ENCODE assay signal across 23 mouse cellular contexts in genomic region chr2:8690846-8691643, GRCm38 (mm10).
DNase-seq lines count a peak whose midpoint lies in the region; ATAC-seq and TF ChIP-seq lines count a peak whose summit lies in the region.
"Had no signal": no experiment of that assay in that cellular context is flagged by ENCODE, and none has a peak within 500 bp of the region (broad histone marks: within the 10 kb centered on the region; RNA-seq: fewer than 3 reads in every experiment).

No protein-coding gene starts in this region.

- DNase-seq in midbrain, postnatal 0 days (ENCODE audit: low spot score): no peak
- DNase-seq in thymus, postnatal 14 days: no peak
- no peak for DNase-seq in right cerebral cortex, postnatal 25 days
- DNase-seq: adrenal gland, adult 2 months; cerebellum, adult 11 months; cerebellum, postnatal 10 days; heart, adult 18-20 months; kidney, adult 2 months; kidney, postnatal 14 days; lung, postnatal 14 days; thymus, adult 18-20 months had no signal

- no peaks in the 10 kb centered on the region for H3K4me1 ChIP-seq in hindbrain, embryonic 12.5 days
- H3K4me1 ChIP-seq in hindbrain, embryonic 16.5 days (ENCODE audit: control insufficient read depth, insufficient read depth, low read depth, low read length): no peaks in the 10 kb centered on the region
- H3K4me1 ChIP-seq in midbrain, embryonic 13.5 days (replicated peaks): peaks cover 8% of the 10 kb centered on the region; the same call in 1 of the 2 replicates
- H3K4me1 ChIP-seq in midbrain, postnatal 0 days (ENCODE audit: insufficient read depth, low read length): no peaks in the 10 kb centered on the region
- H3K4me1 ChIP-seq: embryonic facial prominence, embryonic 12.5 days; forebrain, embryonic 13.5 days; heart, embryonic 13.5 days; neural tube, embryonic 13.5 days; stomach, embryonic 15.5 days had no signal

- no peak overlapping the region for H3K9ac ChIP-seq in hindbrain, embryonic 12.5 days
- no peak overlapping the region for H3K9ac ChIP-seq in hindbrain, embryonic 16.5 days (ENCODE audit: low read depth, low read length)
- no peak overlapping the region for H3K9ac ChIP-seq in midbrain, embryonic 13.5 days (replicated peaks)
- H3K9ac ChIP-seq in midbrain, postnatal 0 days (replicated peaks; ENCODE audit: low read length, poor library complexity, severe bottlenecking): no peak overlapping the region
- H3K9ac ChIP-seq: embryonic facial prominence, embryonic 12.5 days; forebrain, embryonic 13.5 days; heart, embryonic 13.5 days; liver, embryonic 14.5 days; neural tube, embryonic 13.5 days; stomach, embryonic 15.5 days had no signal

- no peaks in the 10 kb centered on the region for H3K27me3 ChIP-seq in hindbrain, embryonic 12.5 days
- no peaks in the 10 kb centered on the region for H3K27me3 ChIP-seq in hindbrain, embryonic 16.5 days (replicated peaks; ENCODE audit: control insufficient read depth, insufficient read depth, low read length)
- H3K27me3 ChIP-seq in midbrain, embryonic 13.5 days: no peaks in the 10 kb centered on the region
- H3K27me3 ChIP-seq in midbrain, postnatal 0 days (ENCODE audit: insufficient read depth, low read length): no peaks in the 10 kb centered on the region
- H3K27me3 ChIP-seq: embryonic facial prominence, embryonic 12.5 days; forebrain, embryonic 13.5 days; heart, embryonic 13.5 days; neural tube, embryonic 13.5 days; stomach, embryonic 15.5 days had no signal

- no peak for TF ChIP-seq CTCF in midbrain, postnatal 0 days (IDR thresholded peaks at IDR 0.05)

- H3K36me3 ChIP-seq in hindbrain, embryonic 12.5 days: no peaks in the 10 kb centered on the region
- H3K36me3 ChIP-seq in hindbrain, embryonic 16.5 days (ENCODE audit: control insufficient read depth, insufficient read depth, low read length): no peaks in the 10 kb centered on the region
- no peaks in the 10 kb centered on the region for H3K36me3 ChIP-seq in midbrain, embryonic 13.5 days
- H3K36me3 ChIP-seq in midbrain, postnatal 0 days (ENCODE audit: insufficient read depth, low read length): no peaks in the 10 kb centered on the region
- H3K36me3 ChIP-seq: embryonic facial prominence, embryonic 12.5 days; heart, embryonic 13.5 days; neural tube, embryonic 13.5 days; stomach, embryonic 15.5 days had no signal

- H3K27ac ChIP-seq in hindbrain, embryonic 12.5 days: no peak overlapping the region
- H3K27ac ChIP-seq in hindbrain, embryonic 16.5 days (ENCODE audit: low read depth, low read length): no peak overlapping the region
- peak overlapping the region; percentile 60; the same call in 1 of the 2 replicates for H3K27ac ChIP-seq in midbrain, embryonic 13.5 days
- no peak overlapping the region for H3K27ac ChIP-seq in midbrain, postnatal 0 days (ENCODE audit: low read depth, low read length)
- H3K27ac ChIP-seq: embryonic facial prominence, embryonic 12.5 days; forebrain, embryonic 13.5 days; heart, embryonic 13.5 days; liver, embryonic 14.5 days; neural tube, embryonic 13.5 days; stomach, embryonic 15.5 days had no signal

- 46% methylated on average over 8 of the region's 8 CpGs for WGBS in hindbrain, embryonic 12.5 days
- WGBS in hindbrain, embryonic 16.5 days: 54% methylated on average over 8 of the region's 8 CpGs
- WGBS in midbrain, embryonic 13.5 days: 37% methylated on average over 8 of the region's 8 CpGs
- WGBS in midbrain, postnatal 0 days: 37% methylated on average over 8 of the region's 8 CpGs

- H3K4me3 ChIP-seq in hindbrain, embryonic 12.5 days: no peak overlapping the region
- H3K4me3 ChIP-seq in hindbrain, embryonic 16.5 days (ENCODE audit: low read length): no peak overlapping the region
- no peak overlapping the region for H3K4me3 ChIP-seq in midbrain, embryonic 13.5 days (replicated peaks)
- no peak overlapping the region for H3K4me3 ChIP-seq in midbrain, postnatal 0 days (ENCODE audit: low read depth, low read length)
- H3K4me3 ChIP-seq: embryonic facial prominence, embryonic 12.5 days; erythroblast, embryonic 14.5 days; forebrain, embryonic 13.5 days; heart, embryonic 13.5 days; neural tube, embryonic 13.5 days; stomach, embryonic 15.5 days had no signal

- peak; percentile 73 for ATAC-seq in hindbrain, embryonic 12.5 days (ENCODE audit: low FRiP score)
- no peak for ATAC-seq in hindbrain, embryonic 16.5 days
- ATAC-seq in midbrain, embryonic 13.5 days: peak; percentile 92
- ATAC-seq in midbrain, postnatal 0 days (ENCODE audit: low FRiP score): no peak
- ATAC-seq in granulocyte monocyte progenitor cell, adult 5-6 weeks (replicated peaks; ENCODE audit: poor library complexity, severe bottlenecking): peak; percentile 98
- ATAC-seq: forebrain, embryonic 13.5 days; inflammation-experienced regulatory T-cells, adult 6 months had no signal

- H3K9me3 ChIP-seq in hindbrain, embryonic 12.5 days (replicated peaks): no peaks in the 10 kb centered on the region
- H3K9me3 ChIP-seq in hindbrain, embryonic 16.5 days (ENCODE audit: control insufficient read depth, low read length): no peaks in the 10 kb centered on the region
- H3K9me3 ChIP-seq in midbrain, embryonic 13.5 days: no peaks in the 10 kb centered on the region
- no peaks in the 10 kb centered on the region for H3K9me3 ChIP-seq in midbrain, postnatal 0 days (ENCODE audit: low read length)
- H3K9me3 ChIP-seq: embryonic facial prominence, embryonic 12.5 days; forebrain, embryonic 13.5 days; heart, embryonic 13.5 days; neural tube, embryonic 13.5 days; stomach, embryonic 15.5 days had no signal

- no peak overlapping the region for H3K4me2 ChIP-seq in hindbrain, embryonic 12.5 days (replicated peaks)
- H3K4me2 ChIP-seq in hindbrain, embryonic 16.5 days (ENCODE audit: low read length): no peak overlapping the region
- no peak overlapping the region for H3K4me2 ChIP-seq in midbrain, embryonic 13.5 days (replicated peaks)
- no peak overlapping the region for H3K4me2 ChIP-seq in midbrain, postnatal 0 days (ENCODE audit: low read depth, low read length, poor library complexity, severe bottlenecking)
- H3K4me2 ChIP-seq: embryonic facial prominence, embryonic 12.5 days; forebrain, embryonic 13.5 days; heart, embryonic 13.5 days; neural tube, embryonic 13.5 days; stomach, embryonic 15.5 days had no signal

Comparison
In these comparisons a context has a peak if more than half of its experiments do, and no peak if none do; other contexts are left out.
1. ATAC-seq: peak in hindbrain, embryonic 12.5 days (single experiment), midbrain, embryonic 13.5 days (single experiment) and granulocyte monocyte progenitor cell, adult 5-6 weeks (single experiment); none in hindbrain, embryonic 16.5 days (single experiment) and midbrain, postnatal 0 days (single experiment).